Mouse (Mus musculus): ENCODE data around the gene Tox3. TPM values are rescaled to one million over a fixed set of nuclear protein-coding genes. Genes with fewer than 3 reads are reported as not detected.

The Tox3 gene
- polyA plus RNA-seq, 1 experiment: not detected

DNA sequence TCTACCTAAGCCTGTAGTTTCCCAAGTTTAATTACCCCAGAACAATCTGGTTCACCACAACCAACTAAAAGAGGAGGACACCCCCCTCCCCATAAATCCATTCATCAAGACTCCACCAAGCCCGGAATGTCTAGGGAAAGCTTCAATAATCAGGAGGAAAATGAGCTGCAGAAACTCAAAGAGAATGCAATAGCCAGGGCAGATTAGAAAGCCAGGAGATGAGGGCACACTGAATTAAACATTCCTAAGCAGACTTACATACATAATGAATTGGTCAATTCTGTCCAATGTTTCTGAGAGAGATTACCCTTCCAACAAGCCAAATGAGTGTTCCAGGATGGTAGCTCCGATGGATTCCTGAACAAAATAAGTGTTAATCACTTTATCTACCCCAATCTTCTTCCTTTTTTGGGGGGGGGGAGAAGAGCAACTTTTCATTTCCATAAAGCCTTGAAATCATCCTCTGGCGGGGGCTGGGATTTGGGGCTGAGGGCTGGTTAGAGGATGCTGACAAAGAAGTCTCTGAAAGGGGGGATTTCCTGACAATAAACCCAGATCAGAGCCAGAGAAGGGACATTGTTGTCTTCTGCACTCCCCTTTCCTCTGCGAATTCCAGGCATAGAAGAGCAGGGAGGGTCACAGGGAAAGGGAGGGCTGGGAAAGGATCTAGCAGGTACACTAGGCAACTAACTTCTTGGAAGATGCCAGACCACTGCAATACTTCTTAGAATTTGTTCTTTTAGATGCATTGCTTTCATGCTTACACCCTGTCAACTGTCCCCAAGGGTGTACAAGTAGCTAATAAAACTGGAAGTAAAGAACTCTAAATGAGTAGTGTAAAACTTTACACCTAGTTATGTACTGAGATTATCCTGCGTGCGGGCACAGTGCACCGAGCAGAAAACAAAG is 17.5 kb downstream of the Tox3 start:
- Histone ChIP-seq H3K4me3 (ENCODE audit: insufficient read depth, low read length) (no peak overlapping the region), H3K27ac (ENCODE audit: insufficient read depth, low read depth, low read length) (no peak overlapping the region), H3K4me1 (ENCODE audit: control insufficient read depth, insufficient read depth, low read length) (no peaks in the 10 kb centered on the region)
- TF ChIP-seq POLR2A (IDR thresholded peaks at IDR 0.05; ENCODE audit: borderline replicate concordance, low read depth, low read length) (no peak), CTCF (IDR thresholded peaks at IDR 0.05; ENCODE audit: low read depth, low read length) (no peak)

DNA sequence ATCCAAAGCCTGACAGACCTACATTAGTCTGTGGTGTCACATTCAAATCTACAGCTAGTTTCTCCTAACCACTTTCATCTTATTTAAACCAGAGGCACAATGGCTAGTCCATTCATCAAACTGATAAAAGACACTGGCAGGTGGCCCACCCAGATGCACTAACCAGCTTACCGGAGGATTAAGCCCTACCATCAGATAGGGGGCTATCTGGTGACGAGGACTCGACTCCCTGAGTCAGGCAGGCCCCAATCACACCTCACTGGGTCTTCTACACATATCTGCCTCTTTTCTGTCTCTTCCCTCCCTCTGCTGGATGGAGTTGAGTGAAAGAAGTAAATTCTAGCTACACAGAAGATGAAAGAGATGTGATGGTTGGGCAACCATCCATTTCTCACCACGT is 24.3 kb downstream of the Tox3 start:
- Histone ChIP-seq H3K27ac (ENCODE audit: insufficient read depth, low read depth, low read length) (no peak overlapping the region), H3K4me3 (ENCODE audit: insufficient read depth, low read length) (no peak overlapping the region), H3K4me1 (ENCODE audit: control insufficient read depth, insufficient read depth, low read length) (no peaks in the 10 kb centered on the region)
- TF ChIP-seq POLR2A (IDR thresholded peaks at IDR 0.05; ENCODE audit: borderline replicate concordance, low read depth, low read length) (no peak), CTCF (IDR thresholded peaks at IDR 0.05; ENCODE audit: low read depth, low read length) (no peak)

DNA sequence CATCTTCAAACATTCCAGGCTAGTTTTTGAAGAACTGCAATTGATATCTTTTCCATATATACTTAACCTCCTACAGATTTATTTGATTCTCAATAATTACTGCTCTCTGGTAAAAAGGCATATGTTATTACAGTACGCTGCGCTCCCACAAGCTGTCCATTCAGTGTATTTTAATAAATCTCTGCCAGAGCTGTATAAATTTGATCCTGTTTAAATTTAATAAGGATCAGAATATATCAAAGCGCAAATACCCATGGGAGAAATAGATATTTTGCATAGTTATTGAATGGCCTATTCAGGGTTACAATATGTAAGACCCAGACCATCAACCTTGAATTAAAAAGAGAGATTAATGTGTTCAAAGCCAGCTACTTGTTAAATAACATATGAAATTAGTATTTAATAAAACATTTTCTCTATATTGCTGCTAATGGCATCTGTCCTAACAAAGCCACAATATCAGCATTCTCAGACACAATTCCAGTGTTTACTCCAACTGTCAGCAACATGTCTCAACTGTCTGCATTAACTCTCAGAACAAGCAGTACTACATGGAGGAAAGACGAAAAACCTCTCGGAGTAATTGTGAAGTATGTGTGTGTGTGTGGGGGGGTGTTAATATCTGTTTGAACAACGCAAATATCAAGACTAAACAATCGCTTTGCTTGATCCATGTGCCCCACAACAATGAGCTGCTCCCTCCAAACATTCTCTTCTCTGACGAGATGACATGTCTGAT is 25.3 kb downstream of the Tox3 start:
- no peak overlapping the region for H3K4me3 ChIP-seq (ENCODE audit: insufficient read depth, low read length)
- TF ChIP-seq CTCF (IDR thresholded peaks at IDR 0.05; ENCODE audit: low read depth, low read length) (no peak), POLR2A (IDR thresholded peaks at IDR 0.05; ENCODE audit: borderline replicate concordance, low read depth, low read length) (no peak)
- H3K4me1 ChIP-seq (ENCODE audit: control insufficient read depth, insufficient read depth, low read length): no peaks in the 10 kb centered on the region
- no peak overlapping the region for H3K27ac ChIP-seq (ENCODE audit: insufficient read depth, low read depth, low read length)

DNA sequence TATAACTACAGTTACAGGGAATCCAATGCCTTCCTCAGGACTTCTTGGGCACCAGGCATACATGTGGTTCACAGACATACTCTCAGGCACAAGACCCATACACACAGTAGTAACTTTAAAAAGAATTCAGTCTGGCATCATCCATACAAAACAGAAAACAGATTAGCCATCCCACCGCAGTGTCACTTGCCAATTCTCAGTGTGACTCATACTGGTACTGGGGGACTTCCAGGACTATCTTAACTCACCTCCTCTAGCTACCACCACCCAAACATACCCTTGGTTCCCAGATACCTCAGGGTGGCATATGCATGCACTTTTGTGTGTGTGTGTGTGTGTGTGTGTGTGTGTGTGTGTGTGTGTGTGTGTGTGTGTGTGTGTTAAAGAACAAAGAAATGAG is 26.9 kb downstream of the Tox3 start:
- H3K4me3 ChIP-seq (ENCODE audit: insufficient read depth, low read length): no peak overlapping the region
- no peaks in the 10 kb centered on the region for H3K4me1 ChIP-seq (ENCODE audit: control insufficient read depth, insufficient read depth, low read length)
- H3K27ac ChIP-seq (ENCODE audit: insufficient read depth, low read depth, low read length): no peak overlapping the region
- TF ChIP-seq POLR2A (IDR thresholded peaks at IDR 0.05; ENCODE audit: borderline replicate concordance, low read depth, low read length) (no peak), CTCF (IDR thresholded peaks at IDR 0.05; ENCODE audit: low read depth, low read length) (no peak)

DNA sequence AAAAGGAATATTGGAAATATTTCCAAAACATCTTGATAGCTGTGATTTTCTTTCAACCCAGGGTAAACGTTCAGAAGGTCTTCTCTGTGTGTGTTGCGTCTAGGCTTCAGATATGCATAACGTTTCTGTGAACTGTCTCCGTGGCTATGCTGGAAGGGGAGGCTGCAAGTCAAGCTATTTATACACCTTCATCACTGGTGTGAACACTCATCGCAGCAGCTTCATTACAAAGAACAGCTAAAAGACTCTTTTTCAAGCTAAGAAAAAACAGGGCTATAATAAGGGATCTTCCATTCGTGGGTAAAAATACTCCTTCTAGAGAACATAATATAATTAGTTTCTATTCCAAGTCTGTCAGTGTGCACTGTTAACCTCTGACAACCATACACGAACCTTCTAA is 33.8 kb downstream of the Tox3 start:
- TF ChIP-seq CTCF (IDR thresholded peaks at IDR 0.05; ENCODE audit: low read depth, low read length) (no peak), POLR2A (IDR thresholded peaks at IDR 0.05; ENCODE audit: borderline replicate concordance, low read depth, low read length) (no peak)
- Histone ChIP-seq H3K27ac (ENCODE audit: insufficient read depth, low read depth, low read length) (no peak overlapping the region), H3K4me1 (ENCODE audit: control insufficient read depth, insufficient read depth, low read length) (no peaks in the 10 kb centered on the region), H3K4me3 (ENCODE audit: insufficient read depth, low read length) (no peak overlapping the region)

DNA sequence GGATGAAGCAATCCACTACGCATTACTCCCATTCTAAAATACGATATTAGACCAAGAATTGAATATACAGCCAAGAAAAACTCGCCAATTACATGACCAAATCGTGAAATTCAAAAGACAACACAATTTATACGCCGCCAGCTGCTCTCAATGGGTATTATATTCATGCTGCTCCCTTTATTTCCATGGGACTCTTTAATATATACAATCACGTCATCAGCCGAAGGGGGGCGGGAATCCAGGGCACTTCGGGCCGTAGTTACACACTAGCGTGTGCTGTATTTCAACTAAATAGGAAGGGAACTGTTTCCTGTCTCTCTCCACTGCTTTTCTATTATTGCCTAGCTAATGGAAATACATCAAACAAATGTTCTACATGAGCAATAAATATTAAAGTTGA is 45.2 kb downstream of the Tox3 start:
- Histone ChIP-seq H3K4me3 (ENCODE audit: insufficient read depth, low read length) (no peak overlapping the region), H3K4me1 (ENCODE audit: control insufficient read depth, insufficient read depth, low read length) (no peaks in the 10 kb centered on the region), H3K27ac (ENCODE audit: insufficient read depth, low read depth, low read length) (no peak overlapping the region)
- TF ChIP-seq CTCF (IDR thresholded peaks at IDR 0.05; ENCODE audit: low read depth, low read length): no peak
- no peak for TF ChIP-seq POLR2A (IDR thresholded peaks at IDR 0.05; ENCODE audit: borderline replicate concordance, low read depth, low read length)

DNA sequence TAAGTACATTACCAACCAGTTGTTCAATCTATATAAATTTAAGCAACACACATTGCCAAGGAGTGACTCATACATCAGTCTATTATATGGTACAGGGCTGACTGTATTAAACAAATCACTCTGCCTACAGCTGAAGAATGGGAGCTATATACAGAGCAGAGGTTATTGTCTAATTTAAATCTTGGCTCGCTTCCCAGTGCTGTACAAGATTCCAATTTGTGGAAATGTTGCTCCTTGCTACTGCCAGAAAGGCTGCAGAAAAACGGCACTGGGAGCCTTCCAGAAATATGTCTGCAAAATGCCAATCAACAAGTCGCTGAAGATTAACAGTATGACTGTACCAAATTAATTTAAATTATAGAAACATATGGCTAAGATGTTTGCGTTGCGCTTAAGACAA is 45.9 kb downstream of the Tox3 start:
- Histone ChIP-seq H3K4me3 (ENCODE audit: insufficient read depth, low read length) (no peak overlapping the region), H3K27ac (ENCODE audit: insufficient read depth, low read depth, low read length) (no peak overlapping the region), H3K4me1 (ENCODE audit: control insufficient read depth, insufficient read depth, low read length) (no peaks in the 10 kb centered on the region)
- TF ChIP-seq CTCF (IDR thresholded peaks at IDR 0.05; ENCODE audit: low read depth, low read length) (no peak), POLR2A (IDR thresholded peaks at IDR 0.05; ENCODE audit: borderline replicate concordance, low read depth, low read length) (no peak)

DNA sequence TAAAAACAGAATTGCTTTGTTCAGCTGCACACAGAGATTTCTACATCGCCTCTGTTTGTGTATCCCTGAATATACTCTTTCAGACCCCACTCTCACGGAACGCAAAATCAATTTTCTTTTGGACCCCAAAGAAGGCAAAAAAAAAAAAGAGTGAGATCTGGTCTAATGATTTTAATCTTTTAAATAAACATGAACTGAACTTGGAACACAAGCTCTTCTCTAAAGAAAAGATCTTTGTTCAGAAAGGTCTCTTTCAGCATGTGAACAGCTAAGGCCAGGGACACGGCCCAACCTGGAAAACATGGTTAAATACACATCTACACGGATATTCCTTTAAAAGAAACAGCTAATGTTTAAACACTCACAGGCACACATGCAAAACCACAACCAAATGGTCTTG is 46.6 kb downstream of the Tox3 start:
- TF ChIP-seq CTCF (IDR thresholded peaks at IDR 0.05; ENCODE audit: low read depth, low read length) (no peak), POLR2A (IDR thresholded peaks at IDR 0.05; ENCODE audit: borderline replicate concordance, low read depth, low read length) (no peak)
- no peak overlapping the region for H3K4me3 ChIP-seq (ENCODE audit: insufficient read depth, low read length)
- H3K27ac ChIP-seq (ENCODE audit: insufficient read depth, low read depth, low read length): no peak overlapping the region
- no peaks in the 10 kb centered on the region for H3K4me1 ChIP-seq (ENCODE audit: control insufficient read depth, insufficient read depth, low read length)

DNA sequence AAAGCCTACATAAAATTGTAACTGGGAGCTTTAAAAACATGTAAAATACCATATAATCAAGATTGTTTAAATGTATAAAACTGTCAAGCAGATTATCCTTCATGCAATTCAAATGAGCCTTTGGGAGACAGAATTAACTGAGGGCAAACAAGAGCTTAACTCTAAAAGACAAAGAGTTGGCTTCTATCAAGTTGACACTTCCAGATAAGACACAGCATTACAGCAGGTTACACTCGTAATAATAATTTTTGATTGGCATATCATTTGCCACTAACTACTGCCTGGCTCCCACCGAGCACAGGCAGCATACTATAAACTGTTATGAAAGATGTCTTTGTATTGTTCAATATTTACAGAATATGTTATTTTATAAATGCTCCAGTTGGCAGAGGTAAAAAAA is 47.2 kb downstream of the Tox3 start:
- Histone ChIP-seq H3K4me3 (ENCODE audit: insufficient read depth, low read length) (no peak overlapping the region), H3K27ac (ENCODE audit: insufficient read depth, low read depth, low read length) (no peak overlapping the region), H3K4me1 (ENCODE audit: control insufficient read depth, insufficient read depth, low read length) (no peaks in the 10 kb centered on the region)
- no peak for TF ChIP-seq POLR2A (IDR thresholded peaks at IDR 0.05; ENCODE audit: borderline replicate concordance, low read depth, low read length)
- no peak for TF ChIP-seq CTCF (IDR thresholded peaks at IDR 0.05; ENCODE audit: low read depth, low read length)

DNA sequence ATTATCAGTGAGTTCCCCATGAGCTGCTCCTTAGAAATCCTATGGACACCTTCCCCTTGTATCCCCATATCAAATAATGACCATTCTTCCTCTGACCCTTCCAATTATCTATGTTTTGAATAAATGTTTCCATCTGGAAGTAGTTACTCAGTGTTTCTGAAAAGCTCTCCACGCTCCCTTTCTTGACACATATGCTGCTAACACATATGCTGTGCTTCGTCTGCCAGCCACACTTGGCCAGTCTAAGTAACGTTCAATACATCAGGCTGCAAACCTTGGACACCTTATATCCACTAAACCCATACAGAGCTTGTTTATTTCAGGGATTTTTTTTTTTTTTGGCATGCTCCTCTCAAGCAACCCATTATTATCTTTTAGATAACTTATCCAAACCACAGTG is 54.1 kb downstream of the Tox3 start:
- H3K4me1 ChIP-seq (ENCODE audit: control insufficient read depth, insufficient read depth, low read length): no peaks in the 10 kb centered on the region
- TF ChIP-seq CTCF (IDR thresholded peaks at IDR 0.05; ENCODE audit: low read depth, low read length) (no peak), POLR2A (IDR thresholded peaks at IDR 0.05; ENCODE audit: borderline replicate concordance, low read depth, low read length) (no peak)
- H3K27ac ChIP-seq (ENCODE audit: insufficient read depth, low read depth, low read length): no peak overlapping the region
- no peak overlapping the region for H3K4me3 ChIP-seq (ENCODE audit: insufficient read depth, low read length)
